Mouse (Mus musculus) CH12F3 (cell line): ENCODE measurements around the gene Rell1.
"Not testable (repeated sequence)": the region's sequence is repeated elsewhere in the genome, so short reads cannot be mapped to it uniquely, and the experiment has no call there.

ENCODE experiments used
- in situ Hi-C: fragments of 300-500 bp; cut with MboI; formaldehyde crosslinking; loops from 2 replicates; pipeline ENCODE4 v1.14.3; 2020; ENCODE audit warnings: low sequenced_read_pairs

The Rell1 gene

GRCm38 (mm10) chr5:63906149-63907093, 62.3 kb downstream of the Rell1 start:
- in situ Hi-C loops = loop anchor here (5.0 to 25.0 kb wide), 2 partner anchors 166 to 356 kb away; no protein-coding TSS in a partner anchor

- in situ Hi-C loops = loop anchor here (25.0 kb wide), 1 partner anchor 359 kb away; no protein-coding TSS in a partner anchor
These were observed 65.4 kb downstream of the Rell1 start for GRCm38 (mm10) chr5:63903329-63903728.

- in situ Hi-C loops = no loop called here
These were observed 70.9 kb downstream of the Rell1 start for GRCm38 (mm10) chr5:63897820-63898110.

GRCm38 (mm10) chr5:63897001-63897819, 71.5 kb downstream of the Rell1 start:
- in situ Hi-C loops = not testable (repeated sequence)

GRCm38 (mm10) chr5:63891912-63892311, 76.8 kb downstream of the Rell1 start:
- in situ Hi-C loops = no loop called here

GRCm38 (mm10) chr5:63891241-63891640, 77.5 kb downstream of the Rell1 start:
- in situ Hi-C loops = no loop called here

- in situ Hi-C loops = no loop called here
These were observed 81.6 kb downstream of the Rell1 start for GRCm38 (mm10) chr5:63887111-63887510.

DNA sequence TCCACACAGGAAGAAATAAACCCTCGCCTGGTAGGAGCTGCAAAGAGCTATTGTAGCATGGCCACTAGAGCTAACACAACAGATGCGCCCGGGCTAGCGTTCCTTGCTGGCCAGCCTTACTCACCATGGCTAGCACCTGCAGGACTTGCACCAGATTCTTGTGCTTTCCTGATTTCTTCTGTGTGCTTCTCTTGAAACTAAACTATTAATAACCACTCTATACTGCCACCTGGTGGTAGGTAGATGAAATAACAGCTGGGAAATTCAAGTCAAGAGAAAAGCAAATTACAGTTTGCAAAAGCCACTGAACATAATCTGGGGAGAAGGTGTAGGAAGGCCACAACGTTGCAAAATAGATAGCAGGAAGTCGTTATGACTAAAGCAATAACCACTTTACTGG, 82.0 kb downstream of the Rell1 start:
- in situ Hi-C loops = no loop called here

DNA sequence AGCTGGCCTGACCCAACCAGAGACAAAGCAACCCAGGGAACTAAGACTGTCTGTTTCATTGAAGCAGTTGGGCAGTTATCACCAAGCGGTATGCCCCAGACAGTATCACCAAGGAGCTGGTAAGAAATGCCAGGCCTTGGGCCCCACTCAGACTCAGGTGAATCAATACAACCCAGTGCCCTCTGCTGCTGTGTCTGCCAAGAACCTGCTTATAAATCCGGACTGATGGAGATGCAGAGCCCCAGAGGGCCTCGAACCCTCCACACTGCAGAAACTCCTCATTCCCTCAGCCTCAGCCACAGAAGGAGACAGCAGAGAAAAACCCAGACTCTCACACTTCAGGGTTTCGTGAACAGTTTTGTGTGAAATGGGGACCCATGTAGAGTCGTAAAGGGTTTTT, 82.4 kb downstream of the Rell1 start:
- in situ Hi-C loops = no loop called here

DNA sequence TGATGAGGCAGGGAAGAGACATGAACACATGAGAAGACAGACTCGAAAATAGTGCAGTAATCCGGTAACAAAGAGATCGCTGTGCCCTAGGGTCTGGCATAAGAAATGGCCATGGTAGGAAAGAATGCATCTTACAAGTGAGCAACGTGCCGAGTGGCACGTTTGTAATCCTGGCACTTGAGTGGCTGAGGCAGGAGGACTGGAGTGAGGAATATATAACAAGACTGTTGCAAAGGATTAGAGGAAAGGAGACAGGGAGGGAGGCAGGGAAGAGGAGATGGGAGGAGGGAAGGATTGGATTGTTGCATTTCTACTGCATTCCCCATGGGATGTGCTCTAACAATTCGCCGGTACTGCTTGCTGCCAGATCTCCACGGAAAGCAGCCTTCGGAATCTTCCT, 89.7 kb downstream of the Rell1 start:
- in situ Hi-C loops = no loop called here

GRCm38 (mm10) chr5:63876081-63876480, 92.6 kb downstream of the Rell1 start:
- in situ Hi-C loops = no loop called here

DNA sequence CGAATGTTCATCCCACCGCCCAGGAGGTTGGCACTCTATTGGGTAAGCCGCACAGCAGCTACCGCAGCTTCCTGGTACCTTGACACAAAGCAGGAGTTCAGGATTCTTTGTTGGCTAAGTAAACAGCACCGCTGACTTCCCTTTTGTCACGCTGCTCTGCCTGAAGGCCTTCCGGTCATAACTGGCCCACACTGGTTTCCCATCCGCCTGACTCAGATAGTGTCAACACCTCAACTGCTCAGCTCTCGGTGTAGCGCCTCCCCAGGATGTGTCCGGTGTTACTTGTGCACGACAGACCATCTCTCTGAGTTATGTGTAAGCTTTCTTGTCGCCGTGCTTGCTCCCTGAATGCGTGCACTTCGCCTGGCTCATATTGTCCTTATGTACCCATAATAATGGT, 93.8 kb downstream of the Rell1 start:
- in situ Hi-C loops = no loop called here

DNA sequence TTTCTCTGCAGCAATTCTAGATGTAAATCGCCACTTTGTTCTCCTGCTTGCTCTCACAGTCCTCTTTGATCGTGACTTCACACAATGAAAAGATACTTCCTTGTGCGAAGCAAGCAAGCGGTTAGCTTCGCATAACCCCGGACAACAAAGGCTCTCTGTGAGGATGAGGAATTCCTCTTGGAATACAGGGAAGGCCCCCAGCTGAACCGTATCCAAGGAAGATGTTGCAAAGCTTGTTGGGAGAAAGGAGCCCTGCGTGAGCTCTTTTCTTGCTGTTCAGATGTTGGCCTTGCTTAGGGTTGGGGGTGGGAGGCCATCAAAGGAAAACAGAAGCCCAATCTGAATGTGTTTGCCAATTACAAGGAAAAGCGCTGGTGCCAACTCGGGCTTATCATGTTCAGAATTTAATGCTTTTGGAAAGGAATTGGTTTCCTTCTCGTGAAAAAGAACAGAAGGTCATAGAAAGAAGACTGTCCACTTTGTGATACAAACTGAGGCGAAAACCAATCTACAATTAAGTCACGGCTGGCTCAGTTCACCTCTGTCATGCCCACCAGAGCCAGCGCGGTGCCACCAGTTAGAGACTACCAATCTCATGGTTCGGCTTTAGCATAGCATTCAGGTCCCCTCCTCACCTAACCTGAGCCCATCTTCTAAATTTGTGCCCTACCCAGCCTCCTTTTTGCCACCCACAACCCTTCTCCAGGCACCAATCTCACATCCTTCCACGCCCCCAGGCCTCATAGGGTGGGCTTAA, 96.3 kb downstream of the Rell1 start:
- in situ Hi-C loops = no loop called here

DNA sequence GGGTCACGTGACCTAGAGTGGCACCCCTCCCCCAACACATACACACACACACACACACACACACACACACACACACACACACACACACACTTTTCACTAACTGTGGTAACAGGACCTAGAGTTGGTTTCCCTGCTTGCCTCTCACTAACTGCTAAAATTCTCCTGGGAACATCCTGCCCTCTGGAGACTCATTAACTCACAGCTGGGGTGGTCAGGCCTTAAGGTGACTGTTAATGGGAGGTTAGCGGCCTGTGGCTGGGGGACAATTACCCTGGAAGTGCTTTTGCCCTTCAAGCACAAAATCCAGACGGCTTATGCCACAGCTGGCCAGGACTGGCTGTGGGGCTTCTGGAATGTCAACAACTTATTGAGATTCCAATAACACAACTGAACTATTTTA, 101.3 kb downstream of the Rell1 start:
- in situ Hi-C loops = no loop called here

DNA sequence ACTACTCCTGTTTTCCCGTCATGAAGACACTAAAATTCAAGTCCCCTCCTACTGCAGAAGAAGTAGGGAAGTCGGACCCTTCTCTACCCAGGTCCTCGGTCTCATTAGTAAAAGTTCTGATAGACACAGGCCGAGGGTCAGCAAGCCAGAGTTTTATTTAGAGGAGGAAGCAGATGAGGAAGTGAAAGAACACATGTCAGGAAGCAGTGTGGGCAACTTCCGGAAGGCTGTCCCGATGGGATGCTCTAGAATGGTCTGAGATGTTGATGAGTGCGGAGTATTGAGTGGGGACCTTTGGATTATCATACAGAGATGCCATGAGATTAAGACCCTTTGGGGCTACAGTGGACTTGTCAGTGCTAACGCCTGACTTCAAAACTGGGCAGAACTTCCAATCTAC, 109.8 kb downstream of the Rell1 start:
- in situ Hi-C loops = no loop called here
